Mouse (Mus musculus): Measurements from ENCODE around the gene Gm8994.

DNA sequence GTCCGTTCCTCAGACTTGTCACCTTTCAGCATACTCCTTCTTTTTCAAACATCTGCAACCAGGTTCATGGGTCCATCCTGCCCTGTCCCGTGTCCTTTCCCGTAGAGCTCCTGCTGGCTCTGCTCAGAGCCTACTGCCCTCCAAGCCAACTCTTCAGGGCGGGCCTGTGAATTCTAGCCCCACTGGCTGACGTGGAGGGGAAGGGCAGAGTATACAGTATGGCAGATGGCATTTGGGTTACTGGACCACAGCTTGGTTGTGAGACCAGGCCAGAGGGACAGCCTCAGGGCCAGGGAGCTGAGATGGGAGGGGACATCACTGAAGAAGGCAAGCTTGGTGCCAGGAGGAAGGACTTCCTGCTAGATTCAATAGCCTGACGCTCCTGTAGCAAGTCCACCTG lies 17.7 kb downstream of the Gm8994 start:
- TF ChIP-seq CTCF (IDR thresholded peaks at IDR 0.05; ENCODE audit: low read depth, low read length) (no peak), POLR2A (IDR thresholded peaks at IDR 0.05; ENCODE audit: insufficient read depth, low read length) (no peak)

Data from ES-Bruce4 (cell line).